Mouse (Mus musculus) embryonic facial prominence, embryonic 15.5 days (tissue): Measurements from ENCODE around the gene Rpp14. TPM values are rescaled to one million over a fixed set of nuclear protein-coding genes. Genes with fewer than 3 reads are reported as not detected.

Source experiments
- ATAC-seq: fragments of 200-750 bp; cut with Nextera tagmentation; 2 replicates; pipeline ENCODE4 v1.8.0; 2017; ENCODE audit warnings: low read depth, moderate TSS enrichment; ENCODE audit not compliant: insufficient number of reproducible peaks, low FRiP score, low TSS enrichment
- H3K27ac ChIP-seq: fragments of 300-500 bp; sonication (generic); replicated peaks from 2 replicates; pipeline ENCODE4 v1.5.1; 2015; ENCODE audit warnings: mild to moderate bottlenecking, inconsistent platforms
- H3K27me3 ChIP-seq: fragments of 300-500 bp; sonication (generic); 2 replicates; pipeline ENCODE4 v1.6.1; 2015; ENCODE audit warnings: inconsistent platforms
- H3K36me3 ChIP-seq: fragments of 300-500 bp; sonication (generic); 2 replicates; pipeline ENCODE4 v1.6.1; 2015; ENCODE audit warnings: mild to moderate bottlenecking, inconsistent platforms
- H3K4me1 ChIP-seq: fragments of 300-500 bp; sonication (generic); 2 replicates; pipeline ENCODE4 v1.6.1; 2015; ENCODE audit warnings: inconsistent platforms
- H3K4me2 ChIP-seq: fragments of 300-500 bp; sonication (generic); replicated peaks from 2 replicates; pipeline ENCODE4 v1.6.1; 2015; ENCODE audit warnings: mild to moderate bottlenecking, inconsistent platforms
- H3K4me3 ChIP-seq: fragments of 300-500 bp; sonication (generic); replicated peaks from 2 replicates; pipeline ENCODE4 v1.5.1; 2015; ENCODE audit warnings: mild to moderate bottlenecking, inconsistent platforms
- H3K9ac ChIP-seq: fragments of 300-500 bp; sonication (generic); 2 replicates; pipeline ENCODE4 v1.6.1; 2015; ENCODE audit warnings: inconsistent platforms
- H3K9me3 ChIP-seq: fragments of 300-500 bp; sonication (generic); replicated peaks from 2 replicates; pipeline ENCODE4 v1.6.1; 2016; ENCODE audit warnings: inconsistent platforms
- WGBS: fragments of 180-500 bp; shearing (Covaris S2); methylation state at CpG from one replicate; pipeline ENCODE4 v1.1.7; 2015; 5-methylcytosine and 5-hydroxymethylcytosine counted together
- polyA plus RNA-seq: library from polyadenylated mRNA; unstranded; fragments of >200 nt; fragmentation: Nextera tagmentation; extraction: Ambion mirVana; gene quantifications from 2 replicates; pipeline ENCODE4 v1.2.1, GENCODE M21; 2015

Gene Rpp14
- polyA plus RNA-seq, 1 experiment from 2014 or later = 45.2 TPM

- 19% methylated on average over 3 of the region's 3 CpGs for WGBS
- ATAC-seq = peak; percentile 63; the same call in 1 of the 2 replicates
- no peaks in the 10 kb centered on the region for H3K36me3 ChIP-seq
- 0 out of 2 replicates have a peak overlapping the region, but pooled peaks have one; percentile 44 for H3K27ac ChIP-seq
- no peak overlapping the region for H3K4me2 ChIP-seq
- H3K4me1 ChIP-seq = 0 out of 2 replicates have a peak, but pooled peaks cover 4% of the 10 kb centered on the region
- no peak overlapping the region for H3K4me3 ChIP-seq
- no peak overlapping the region for H3K9ac ChIP-seq
- no peaks in the 10 kb centered on the region for H3K9me3 ChIP-seq
- H3K27me3 ChIP-seq = no peaks in the 10 kb centered on the region
Measured at GRCm38 (mm10) chr14:8062076-8062475, 18.1 kb upstream of the Rpp14 start.

GRCm38 (mm10) chr14:8062537-8063301, 17.4 kb upstream of the Rpp14 start:
- 53% methylated on average over 3 of the region's 3 CpGs for WGBS
- ATAC-seq = no peak

GRCm38 (mm10) chr14:8063835-8064785, 16.1 kb upstream of the Rpp14 start:
- H3K4me2 ChIP-seq = no peak overlapping the region
- WGBS = 82% methylated on average over 8 of the region's 8 CpGs
- ATAC-seq = no peak
- no peaks in the 10 kb centered on the region for H3K27me3 ChIP-seq
- H3K9ac ChIP-seq = no peak overlapping the region
- H3K27ac ChIP-seq = no peak overlapping the region
- H3K4me3 ChIP-seq = no peak overlapping the region
- no peaks in the 10 kb centered on the region for H3K36me3 ChIP-seq
- H3K4me1 ChIP-seq = 0 out of 2 replicates have a peak, but pooled peaks cover 4% of the 10 kb centered on the region
- no peaks in the 10 kb centered on the region for H3K9me3 ChIP-seq

More at GRCm38 (mm10) chr14:8062537-8063301, 17.4 kb upstream of the Rpp14 start:
- Histone ChIP-seq H3K4me3 (no peak overlapping the region), H3K27me3 (no peaks in the 10 kb centered on the region), H3K27ac (peak overlapping the region; percentile 44; the same call in 1 of the 2 replicates), H3K9ac (no peak overlapping the region), H3K4me2 (no peak overlapping the region), H3K9me3 (no peaks in the 10 kb centered on the region), H3K36me3 (no peaks in the 10 kb centered on the region), H3K4me1 (0 out of 2 replicates have a peak, but pooled peaks cover 4% of the 10 kb centered on the region)

GRCm38 (mm10) chr14:8080718-8081117, 551 bp downstream of the Rpp14 start:
- Histone ChIP-seq H3K36me3 (peaks cover 21% of the 10 kb centered on the region), H3K9ac (peak overlapping the region; percentile 82), H3K27ac (peak overlapping the region; percentile 99), H3K27me3 (no peaks in the 10 kb centered on the region), H3K4me2 (peak overlapping the region; percentile 69), H3K4me1 (peaks cover 15% of the 10 kb centered on the region), H3K9me3 (no peaks in the 10 kb centered on the region), H3K4me3 (peak overlapping the region; percentile 81)
- 2% methylated on average over 11 of the region's 11 CpGs for WGBS
- ATAC-seq = no peak

- 72% methylated on average over 1 of the region's 1 CpGs for WGBS
- Histone ChIP-seq H3K27me3 (no peaks in the 10 kb centered on the region), H3K4me3 (no peak overlapping the region), H3K9me3 (no peaks in the 10 kb centered on the region), H3K27ac (no peak overlapping the region), H3K4me1 (peaks cover 15% of the 10 kb centered on the region), H3K36me3 (peaks cover 37% of the 10 kb centered on the region), H3K9ac (no peak overlapping the region), H3K4me2 (no peak overlapping the region)
- ATAC-seq = no peak
Measured at GRCm38 (mm10) chr14:8082949-8083348, 2.8 kb downstream of the Rpp14 start.

- H3K27ac ChIP-seq = no peak overlapping the region
- H3K9ac ChIP-seq = no peak overlapping the region
- no peaks in the 10 kb centered on the region for H3K9me3 ChIP-seq
- no peak overlapping the region for H3K4me3 ChIP-seq
- H3K36me3 ChIP-seq = peaks cover 56% of the 10 kb centered on the region
- no peak overlapping the region for H3K4me2 ChIP-seq
- no peaks in the 10 kb centered on the region for H3K4me1 ChIP-seq
- 83% methylated on average over 2 of the region's 2 CpGs for WGBS
- no peak for ATAC-seq
- no peaks in the 10 kb centered on the region for H3K27me3 ChIP-seq
Measured at GRCm38 (mm10) chr14:8089016-8089415, 8.8 kb downstream of the Rpp14 start.

GRCm38 (mm10) chr14:8092573-8092972, 12.4 kb downstream of the Rpp14 start:
- H3K27me3 ChIP-seq = no peaks in the 10 kb centered on the region
- no peak overlapping the region for H3K4me2 ChIP-seq
- H3K27ac ChIP-seq = no peak overlapping the region
- H3K4me3 ChIP-seq = no peak overlapping the region
- no peaks in the 10 kb centered on the region for H3K9me3 ChIP-seq
- 88% methylated on average over 2 of the region's 2 CpGs for WGBS
- no peak for ATAC-seq
- 0 out of 2 replicates have a peak, but pooled peaks cover 1% of the 10 kb centered on the region for H3K4me1 ChIP-seq
- H3K9ac ChIP-seq = no peak overlapping the region
- peaks cover 28% of the 10 kb centered on the region for H3K36me3 ChIP-seq

GRCm38 (mm10) chr14:8093427-8093826, 13.3 kb downstream of the Rpp14 start:
- no peaks in the 10 kb centered on the region for H3K9me3 ChIP-seq
- H3K36me3 ChIP-seq = peaks cover 24% of the 10 kb centered on the region
- no peak for ATAC-seq
- H3K27ac ChIP-seq = no peak overlapping the region
- H3K4me1 ChIP-seq = 0 out of 2 replicates have a peak, but pooled peaks cover 4% of the 10 kb centered on the region
- H3K27me3 ChIP-seq = no peaks in the 10 kb centered on the region
- H3K9ac ChIP-seq = no peak overlapping the region
- no peak overlapping the region for H3K4me2 ChIP-seq
- WGBS = 58% methylated on average over 5 of the region's 5 CpGs
- H3K4me3 ChIP-seq = no peak overlapping the region

- Histone ChIP-seq H3K4me1 (peaks cover 13% of the 10 kb centered on the region), H3K27ac (no peak overlapping the region), H3K9me3 (no peaks in the 10 kb centered on the region), H3K36me3 (peaks cover 8% of the 10 kb centered on the region), H3K27me3 (no peaks in the 10 kb centered on the region), H3K9ac (no peak overlapping the region), H3K4me2 (no peak overlapping the region), H3K4me3 (no peak overlapping the region)
- ATAC-seq = no peak
- WGBS = 47% methylated on average over 3 of the region's 3 CpGs
Measured at GRCm38 (mm10) chr14:8094931-8095561, 14.9 kb downstream of the Rpp14 start.

- H3K27me3 ChIP-seq = no peaks in the 10 kb centered on the region
- H3K4me3 ChIP-seq = no peak overlapping the region
- WGBS = 67% methylated on average over 7 of the region's 7 CpGs
- H3K27ac ChIP-seq = no peak overlapping the region
- H3K36me3 ChIP-seq = peaks cover 3% of the 10 kb centered on the region; the same call in 1 of the 2 replicates
- no peak for ATAC-seq
- H3K4me2 ChIP-seq = no peak overlapping the region
- no peak overlapping the region for H3K9ac ChIP-seq
- H3K9me3 ChIP-seq = no peaks in the 10 kb centered on the region
- peaks cover 14% of the 10 kb centered on the region for H3K4me1 ChIP-seq
Measured at GRCm38 (mm10) chr14:8095562-8095950, 15.4 kb downstream of the Rpp14 start.
